Mouse (Mus musculus) mouse trophoblast stem cell (cell line): ENCODE data around the gene Ankrd27.

ENCODE experiments used
- in situ Hi-C, 2 experiments: fragments of 300-500 bp; cut with MseI, MboI; formaldehyde crosslinking; loops; 2 replicates in 1 of 2; 3 replicates in 1 of 2; pipeline ENCODE4 v1.15.1; 2025

Gene Ankrd27

DNA sequence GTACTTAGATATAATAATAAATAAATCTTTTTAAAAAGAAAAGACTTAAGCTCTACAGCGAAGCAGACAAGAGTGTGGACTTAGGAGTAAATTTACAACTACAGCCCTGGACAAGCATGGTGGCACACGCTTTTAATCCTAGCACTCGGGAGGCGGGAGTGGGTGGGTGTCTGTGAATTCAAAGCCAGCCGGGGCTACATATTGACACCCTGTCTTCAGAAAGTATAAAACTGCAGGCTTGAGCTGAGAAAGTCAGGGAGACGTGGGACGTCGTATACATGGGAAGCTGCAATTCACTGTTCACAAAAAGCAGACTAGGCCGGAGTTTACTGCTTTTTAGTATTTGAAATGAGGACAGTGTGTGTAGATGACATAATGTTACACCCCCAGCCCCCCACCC lies 50.8 kb downstream of the Ankrd27 start:
- in situ Hi-C loops, result no loop called here

DNA sequence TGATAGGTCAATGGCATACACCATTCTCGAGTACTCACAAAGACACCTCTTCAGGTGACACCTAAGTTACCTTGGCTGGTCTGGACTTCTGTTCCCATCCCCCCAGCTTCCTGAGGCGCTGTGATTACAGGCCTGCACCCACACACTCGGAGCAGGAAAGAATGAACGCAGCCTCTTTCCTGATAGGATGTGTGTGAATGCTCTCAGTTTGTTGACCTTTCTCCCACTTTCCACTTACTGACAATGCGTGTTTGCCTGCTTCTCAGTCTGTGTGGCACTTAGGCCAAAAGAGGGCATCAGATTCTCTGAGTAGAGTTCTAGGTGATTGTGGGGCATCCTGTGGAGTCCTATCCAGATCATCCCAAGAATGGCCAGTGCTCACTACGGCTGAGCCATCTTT lies 54.0 kb downstream of the Ankrd27 start:
- in situ Hi-C loops, result no loop called here

DNA sequence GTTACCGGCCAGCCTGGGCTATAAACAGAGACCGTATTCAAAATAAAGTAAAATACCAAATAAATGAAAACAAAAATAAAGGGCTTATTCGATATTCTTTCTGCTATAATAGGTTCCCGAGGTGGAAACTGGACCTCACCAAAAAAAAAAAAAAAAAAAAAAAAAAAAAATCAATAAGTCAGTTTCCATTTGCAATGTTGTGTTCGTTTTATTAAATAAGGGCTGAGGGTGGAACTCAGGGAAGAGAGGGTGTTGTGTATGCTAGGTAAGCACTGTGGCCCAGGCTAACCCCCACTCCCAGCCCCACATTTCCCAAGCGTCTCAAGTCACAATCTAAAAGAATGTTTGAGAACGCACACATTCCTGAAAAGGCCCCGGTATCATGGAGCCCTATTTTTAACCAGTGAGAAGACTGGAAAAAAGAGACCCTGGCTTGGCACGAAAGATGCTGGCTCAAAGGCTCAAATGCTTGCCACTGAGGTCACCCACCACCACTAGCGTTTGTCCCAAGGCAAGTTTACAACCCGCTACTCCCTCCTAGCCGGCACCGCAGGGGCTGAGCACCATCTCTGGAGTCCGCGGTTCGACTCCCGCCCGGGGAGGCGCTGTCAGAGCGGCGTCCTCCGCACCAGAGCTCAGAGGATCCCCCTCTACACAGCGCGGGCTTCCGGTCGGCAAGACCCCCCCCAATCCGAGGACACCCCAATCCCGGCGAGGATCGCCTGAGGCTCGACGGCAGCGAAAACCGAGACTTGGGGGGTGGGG lies 60.5 kb downstream of the Ankrd27 start:
- in situ Hi-C loops, result no loop called here

DNA sequence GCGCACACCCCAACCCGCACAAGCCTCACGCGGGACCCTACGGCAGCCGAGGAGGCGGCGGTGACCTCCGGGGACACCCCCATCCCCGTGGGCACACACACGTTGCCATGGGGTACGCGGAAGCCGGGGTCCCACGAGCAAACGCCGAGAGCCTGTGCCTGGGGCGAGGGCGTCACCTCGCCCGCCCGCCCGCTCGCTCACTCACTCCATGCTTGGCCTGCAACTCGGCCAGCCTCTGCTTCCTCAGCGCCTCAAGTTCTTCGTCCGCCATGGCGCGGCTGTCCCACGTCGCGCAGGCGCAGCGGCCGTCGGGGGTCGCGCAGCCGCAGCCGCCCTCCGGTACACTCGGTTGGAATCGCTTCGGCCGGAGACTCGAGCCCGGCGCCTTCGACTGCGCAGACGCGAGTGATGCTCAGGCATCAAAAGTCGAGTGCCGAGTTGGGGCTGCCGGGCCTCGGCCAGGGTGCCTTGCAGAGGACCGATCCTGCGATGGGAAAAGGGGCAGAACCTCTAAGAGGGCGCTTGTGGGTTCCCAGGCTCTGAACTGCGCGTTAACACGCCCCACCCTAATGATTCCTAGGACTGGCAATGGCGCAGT lies 61.2 kb downstream of the Ankrd27 start, which contains the start of gene Pdcd5:
TSS of gene Pdcd5 (minus strand) at position 421 of the 598 bp plus-strand sequence.
- in situ Hi-C loops, result no loop called here

DNA sequence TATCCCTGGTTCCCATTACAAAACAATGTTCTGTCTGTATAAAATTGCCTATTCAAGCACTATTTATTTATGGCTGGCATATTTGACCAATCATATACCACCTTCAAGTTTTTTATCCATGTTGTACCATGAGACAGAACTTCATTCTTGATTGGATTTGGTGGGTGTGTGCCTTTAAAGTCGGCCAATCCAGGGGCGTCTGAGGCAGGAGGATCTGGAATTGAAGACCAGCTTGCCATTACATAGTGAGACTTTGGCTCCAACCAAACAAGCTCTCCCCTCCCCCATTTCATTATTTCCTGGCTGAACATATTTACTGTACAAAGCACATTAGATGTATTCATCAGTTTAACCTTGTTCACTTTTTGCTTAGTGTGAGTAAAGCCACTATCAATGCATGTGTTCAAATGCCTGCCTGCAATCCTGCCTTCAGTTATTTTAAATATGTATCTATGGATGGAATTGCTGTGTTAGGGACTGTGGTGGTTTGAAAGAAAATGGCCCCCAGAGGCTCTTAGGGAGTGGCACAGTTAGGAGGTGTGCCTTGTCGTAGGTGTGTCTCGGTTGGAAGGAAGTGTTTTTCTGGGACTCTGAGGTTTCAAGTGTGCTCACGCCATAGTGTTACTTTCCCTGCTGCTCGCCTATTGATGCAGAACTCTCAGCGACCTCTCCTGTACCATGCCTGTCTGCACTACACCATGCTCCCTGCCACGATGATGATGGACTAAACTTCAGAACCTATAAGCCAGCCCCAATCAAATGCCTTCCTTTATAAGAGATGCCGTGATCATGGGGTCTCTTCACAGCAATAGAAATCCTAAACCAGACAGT lies 62.4 kb downstream of the Ankrd27 start:
- in situ Hi-C loops, result no loop called here

DNA sequence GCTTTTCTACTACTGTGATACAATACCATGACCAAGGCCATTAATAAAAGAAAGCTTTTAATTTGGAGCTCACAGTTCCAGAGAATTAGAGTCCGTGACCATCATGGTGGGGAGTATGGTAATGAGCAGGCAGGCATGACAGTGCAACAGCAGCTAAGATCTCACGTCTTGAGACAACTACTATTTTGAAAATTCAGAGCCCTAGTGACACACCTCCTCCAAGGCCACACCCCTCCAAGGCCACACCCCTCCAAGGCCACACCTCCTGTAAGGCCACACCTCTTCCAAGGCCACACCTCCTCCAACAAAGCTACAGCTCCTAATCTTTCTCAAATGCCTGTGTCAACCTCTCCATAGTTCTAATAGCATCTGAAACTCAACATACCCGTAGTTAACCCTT lies 63.0 kb downstream of the Ankrd27 start:
- in situ Hi-C loops, result no loop called here

DNA sequence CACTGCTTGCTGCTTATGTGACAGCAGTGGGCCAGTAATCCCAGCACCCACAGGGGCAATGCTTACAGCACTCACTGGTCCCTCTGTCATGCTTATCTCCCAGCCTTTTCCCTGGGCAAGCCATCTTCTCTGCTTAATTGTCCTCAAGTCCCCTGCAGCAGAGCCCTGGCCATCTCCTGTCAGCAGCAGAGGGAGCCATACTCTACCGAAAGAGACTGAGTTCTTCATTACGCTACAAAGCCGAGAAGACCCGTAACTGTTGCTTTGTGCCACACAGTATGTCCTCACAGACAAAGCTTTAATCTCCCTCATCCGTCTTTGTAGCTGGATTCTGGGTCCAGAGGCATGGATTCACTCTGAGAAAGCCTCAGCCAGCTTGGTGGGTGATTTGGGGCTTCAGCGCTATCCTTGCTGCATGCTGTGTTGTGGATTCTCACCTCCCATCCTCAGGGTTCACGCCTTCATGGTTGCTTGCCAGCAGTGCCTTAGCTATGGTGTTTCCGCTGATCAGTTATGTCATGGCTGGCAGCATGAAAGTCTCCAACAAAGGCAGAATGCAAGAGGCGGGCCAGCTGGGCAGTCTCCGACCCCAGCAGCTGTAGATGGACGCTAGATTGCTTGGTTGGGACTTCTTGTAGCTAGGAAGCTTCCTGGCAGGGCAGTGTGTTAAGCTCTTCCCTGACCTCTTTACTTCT lies 64.8 kb downstream of the Ankrd27 start:
- in situ Hi-C loops, result loop anchor here in 1 of 2 experiments (10.0 kb wide), 1 partner anchor 94 kb away; no protein-coding TSS in a partner anchor

DNA sequence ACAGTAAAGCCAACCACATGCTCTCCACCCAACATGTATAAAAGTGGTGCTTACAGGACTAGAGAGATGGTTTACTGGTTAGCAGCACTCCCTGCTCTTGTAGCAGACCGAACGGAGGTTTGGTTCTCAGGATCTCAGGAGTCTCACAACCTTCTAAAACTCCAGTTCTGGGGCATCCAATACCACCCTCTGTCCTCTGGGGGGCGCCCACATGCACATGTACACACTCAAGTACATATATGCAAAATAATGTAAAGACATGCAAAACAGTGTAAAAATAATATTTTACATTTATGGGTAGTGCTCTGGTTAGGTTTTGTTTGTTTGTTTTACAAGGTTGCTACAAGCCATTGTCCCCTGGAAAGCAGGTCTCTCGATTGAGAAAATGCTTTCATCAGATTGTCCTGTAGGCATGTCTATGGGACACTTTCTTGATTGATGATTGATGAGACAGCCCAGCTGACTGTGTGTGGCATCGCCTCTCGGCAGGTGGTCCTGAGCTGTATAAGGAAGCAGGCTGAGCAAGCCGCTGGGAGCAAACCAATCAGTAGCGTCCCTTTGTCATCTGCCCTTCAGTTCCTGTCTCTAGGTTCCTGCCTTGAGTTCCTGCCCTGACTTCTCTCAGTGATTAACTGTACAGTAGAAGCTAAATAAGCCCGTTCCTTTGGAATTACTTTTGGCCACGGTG lies 65.7 kb downstream of the Ankrd27 start:
- in situ Hi-C loops, result loop anchor here in 1 of 2 experiments (10.0 kb wide), 1 partner anchor 93 kb away; no protein-coding TSS in a partner anchor

DNA sequence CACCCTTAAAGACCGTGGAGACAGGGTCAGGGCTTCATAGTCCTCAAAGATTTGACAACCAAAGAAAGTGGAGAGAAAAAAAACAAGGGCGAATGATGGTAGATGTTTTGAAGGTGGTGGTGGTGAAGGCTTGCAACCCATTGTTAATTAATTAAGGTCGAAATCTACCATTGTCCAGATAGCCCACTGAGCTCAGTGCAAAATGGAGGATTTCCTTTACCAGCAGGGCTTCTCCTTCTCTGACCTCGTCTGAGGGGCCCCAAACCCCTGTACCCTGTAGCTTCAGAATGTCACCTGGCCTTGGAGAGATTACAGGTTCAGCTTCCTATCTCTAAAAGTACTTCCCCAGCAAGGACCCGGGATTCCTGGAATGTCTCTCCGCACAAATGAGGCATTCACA lies 71.8 kb downstream of the Ankrd27 start:
- in situ Hi-C loops, result loop anchor here in 1 of 2 experiments (10.0 kb wide), 1 partner anchor 87 kb away; no protein-coding TSS in a partner anchor

DNA sequence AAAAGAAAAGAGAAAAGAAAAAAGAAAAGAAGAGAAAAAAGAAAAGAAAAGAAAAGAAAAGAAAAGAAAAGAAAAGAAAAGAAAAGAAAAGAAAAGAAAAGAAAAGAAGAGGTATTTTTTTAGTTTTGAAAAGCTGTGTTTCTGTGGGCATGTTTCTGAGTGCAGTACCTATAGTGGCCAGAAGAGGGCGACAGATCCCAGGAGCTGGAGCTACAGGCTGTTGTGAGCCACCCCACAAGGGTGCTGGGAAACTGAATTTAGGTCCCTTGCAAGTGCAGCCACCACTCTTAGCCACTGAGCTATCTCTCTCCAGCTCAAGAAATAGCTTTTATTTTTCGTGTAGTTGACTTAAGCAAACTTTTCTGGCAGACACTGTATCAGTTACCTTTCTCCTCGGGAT lies 73.1 kb downstream of the Ankrd27 start:
- in situ Hi-C loops, result loop anchor here in 1 of 2 experiments (10.0 kb wide), 1 partner anchor 86 kb away; no protein-coding TSS in a partner anchor

DNA sequence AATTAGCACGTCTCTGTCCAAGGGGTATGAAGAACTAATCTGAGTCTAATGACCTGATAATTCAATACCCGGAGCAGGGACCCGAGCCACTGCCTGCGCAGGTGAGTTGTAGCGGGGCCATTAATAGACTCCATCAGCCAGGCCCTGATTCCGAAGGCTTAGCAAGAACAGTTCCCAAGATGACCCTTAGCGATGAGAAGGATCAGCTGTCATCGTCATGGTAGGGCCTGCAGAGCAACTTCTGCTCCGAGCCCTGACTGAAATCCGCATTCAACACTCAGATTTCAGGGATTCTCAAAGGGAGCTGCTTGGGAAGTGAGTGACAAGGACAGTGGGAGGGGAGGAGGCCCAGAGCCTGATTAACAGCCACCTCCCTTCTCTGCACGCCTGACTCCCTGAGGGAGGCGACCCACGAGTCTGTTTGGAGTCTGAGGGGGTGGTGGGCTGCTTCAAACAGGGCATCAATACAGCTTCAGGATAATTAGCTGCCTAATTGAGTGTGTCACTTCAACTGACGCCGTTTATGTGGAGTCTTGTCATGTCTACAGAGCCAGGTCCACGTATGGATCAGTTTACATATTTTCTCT lies 77.8 kb downstream of the Ankrd27 start:
- in situ Hi-C loops, result no loop called here

DNA sequence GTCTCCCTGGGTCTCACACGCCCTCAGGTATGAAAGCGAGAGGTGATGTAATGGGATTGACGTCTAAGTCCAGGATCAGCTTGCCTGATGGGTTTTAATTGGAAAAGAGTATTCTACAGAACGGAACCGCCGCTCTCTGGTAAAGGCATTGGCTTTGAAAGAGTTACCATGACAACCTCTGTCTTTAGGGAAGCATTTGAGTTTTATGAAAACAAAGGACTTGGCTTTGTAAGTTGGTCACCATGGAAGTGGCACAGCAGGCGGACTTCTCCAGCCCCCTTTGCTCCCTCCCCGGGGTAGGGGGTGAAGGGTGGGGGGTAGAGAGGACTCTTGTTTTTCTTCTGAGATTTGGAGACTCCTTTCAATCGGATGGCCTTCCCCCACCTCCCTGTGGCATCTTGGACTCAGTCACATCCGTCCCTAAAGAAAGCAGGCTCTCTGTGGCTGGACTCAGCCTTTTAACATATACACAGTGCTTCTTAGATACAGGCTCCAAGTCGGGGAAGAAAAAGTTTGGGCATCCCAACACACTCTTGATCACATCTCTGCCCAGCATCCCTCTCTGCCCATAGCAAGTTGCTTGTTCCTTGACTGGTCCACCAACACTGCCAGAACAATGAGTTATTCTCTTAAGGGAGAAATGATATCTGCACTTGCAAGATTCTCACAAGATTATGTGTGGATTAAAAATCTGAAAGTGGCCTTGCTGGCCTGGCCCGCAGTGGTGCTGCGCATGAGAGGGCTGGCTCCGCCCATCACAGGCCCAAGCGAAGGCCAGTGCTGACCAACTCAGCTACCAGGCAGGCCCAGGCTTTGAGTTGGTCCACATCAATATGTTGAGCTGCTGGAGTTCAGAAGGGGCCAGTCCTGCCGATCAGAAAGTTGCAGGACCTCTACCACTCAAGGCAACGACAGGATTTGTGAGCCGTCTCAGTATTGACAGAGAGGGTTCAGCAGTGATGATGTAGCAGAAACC lies 82.3 kb downstream of the Ankrd27 start:
- in situ Hi-C loops, result no loop called here

DNA sequence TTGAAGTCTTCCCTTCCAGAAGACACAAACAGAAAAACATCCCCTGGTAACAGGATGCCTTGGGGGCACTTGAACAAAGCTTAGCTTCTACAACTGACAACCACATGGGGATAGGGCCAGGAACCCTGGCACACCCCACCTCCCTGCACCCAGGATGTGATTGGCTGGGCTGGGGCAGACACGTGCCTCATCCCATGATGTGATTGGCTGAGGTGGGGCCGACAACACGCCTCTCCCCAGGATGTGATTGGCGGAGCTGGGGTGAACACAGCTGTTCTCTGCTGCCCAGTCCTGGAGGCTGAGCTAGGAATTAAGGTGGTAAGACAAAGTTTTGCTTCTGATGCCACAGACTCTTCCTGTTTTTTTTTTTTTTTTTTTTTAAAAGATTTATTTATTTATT lies 92.9 kb downstream of the Ankrd27 start:
- in situ Hi-C loops, result no loop called here

DNA sequence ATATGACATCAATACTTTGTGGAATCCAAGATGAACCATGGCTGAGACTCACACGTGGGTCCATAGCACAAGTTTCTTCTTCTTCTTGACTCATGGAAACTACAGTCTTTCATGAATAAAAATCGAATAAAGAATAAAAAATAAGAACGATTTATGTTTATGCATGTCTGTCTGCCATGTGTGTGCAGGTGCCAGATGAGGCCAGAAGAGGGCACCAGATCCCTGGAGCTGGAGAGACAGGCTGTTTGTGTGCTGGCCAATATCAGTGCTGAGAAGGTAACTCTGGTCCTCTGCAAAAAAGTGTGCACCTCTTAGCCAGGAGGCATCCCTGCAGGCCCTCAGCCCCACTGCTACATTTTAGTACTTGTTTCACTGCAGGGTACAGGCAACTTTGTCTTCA lies 95.5 kb downstream of the Ankrd27 start:
- in situ Hi-C loops, result loop anchor here in 1 of 2 experiments (10.0 kb wide), 1 partner anchor 53 kb away; no protein-coding TSS in a partner anchor

DNA sequence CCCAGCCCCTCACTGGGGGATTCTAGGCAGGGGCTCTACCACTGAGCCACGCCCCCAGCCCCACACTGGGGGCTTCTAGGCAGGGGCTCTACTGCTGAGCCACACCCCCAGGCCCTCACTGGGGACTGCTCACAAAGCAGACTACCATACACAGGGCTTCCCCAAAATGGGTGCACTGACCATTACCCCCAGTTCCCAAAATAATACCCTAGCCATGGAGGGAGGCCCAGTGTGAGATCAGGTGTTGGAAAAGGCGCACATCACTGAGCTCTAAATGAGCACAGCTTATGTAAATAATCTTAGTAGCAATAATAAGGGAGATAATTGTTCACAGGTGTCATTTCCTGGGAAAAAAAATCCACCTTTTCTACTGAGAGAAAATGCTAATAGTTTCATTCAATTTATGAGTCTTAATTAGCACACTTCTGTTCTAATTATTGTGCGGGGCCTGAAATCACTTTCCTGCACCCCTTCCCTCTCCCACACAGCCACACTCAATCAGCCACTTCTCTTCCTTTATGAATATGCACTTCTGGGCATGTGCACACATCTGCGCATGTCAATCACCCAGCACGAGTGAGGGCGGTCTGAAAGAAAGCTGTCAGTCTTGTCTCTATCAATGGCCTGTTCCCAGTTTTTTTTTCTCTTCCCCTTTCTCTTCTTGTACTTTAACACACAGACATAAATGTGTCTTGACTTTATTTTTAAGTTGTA lies 97.5 kb downstream of the Ankrd27 start:
- in situ Hi-C loops, result loop anchor here in 1 of 2 experiments (10.0 kb wide), 1 partner anchor 51 kb away; no protein-coding TSS in a partner anchor

DNA sequence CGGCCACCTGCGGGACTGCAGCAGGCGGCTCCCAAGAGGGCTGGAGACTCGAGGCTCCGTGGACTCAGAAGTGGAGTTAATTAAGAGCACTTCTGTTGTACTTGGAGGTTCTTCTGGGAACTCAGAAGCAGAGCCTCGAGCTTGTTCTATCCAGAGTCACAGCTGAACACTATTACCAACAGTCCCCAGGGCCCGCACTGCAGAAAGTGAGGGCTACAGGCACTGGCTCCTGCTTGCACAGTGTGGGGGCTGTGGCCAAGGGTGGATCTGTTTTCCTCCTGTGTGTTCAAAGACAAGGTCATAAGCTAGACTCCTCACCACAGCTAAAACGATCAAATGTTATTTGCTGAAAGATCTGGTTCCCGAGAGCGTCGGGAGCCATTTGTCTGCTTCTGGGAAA lies 100.2 kb downstream of the Ankrd27 start:
- in situ Hi-C loops, result loop anchor here (5.0 to 10.0 kb wide), 2 partner anchors 49 to 56 kb away; no protein-coding TSS in a partner anchor

DNA sequence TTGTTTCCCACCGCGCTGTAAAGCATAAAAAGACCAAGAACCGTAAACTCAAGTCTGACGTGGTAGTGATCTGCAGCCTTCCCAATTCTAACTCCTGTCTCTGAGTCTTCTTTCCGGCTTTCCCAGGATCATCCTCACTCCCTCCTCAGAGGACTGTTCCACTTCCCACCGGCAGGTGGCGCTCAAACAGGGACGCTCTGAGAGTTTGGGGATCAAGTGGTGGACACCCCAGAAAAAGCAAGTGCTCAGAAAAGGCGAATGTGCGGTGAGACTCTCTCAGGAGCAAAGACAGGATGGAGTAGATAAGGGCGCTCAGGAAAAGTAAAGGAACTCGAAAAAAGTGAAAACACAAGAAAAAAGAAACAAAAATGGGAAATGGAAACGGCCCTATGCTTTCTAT lies 100.7 kb downstream of the Ankrd27 start:
- in situ Hi-C loops, result loop anchor here (5.0 to 10.0 kb wide), 2 partner anchors 48 to 56 kb away; no protein-coding TSS in a partner anchor

DNA sequence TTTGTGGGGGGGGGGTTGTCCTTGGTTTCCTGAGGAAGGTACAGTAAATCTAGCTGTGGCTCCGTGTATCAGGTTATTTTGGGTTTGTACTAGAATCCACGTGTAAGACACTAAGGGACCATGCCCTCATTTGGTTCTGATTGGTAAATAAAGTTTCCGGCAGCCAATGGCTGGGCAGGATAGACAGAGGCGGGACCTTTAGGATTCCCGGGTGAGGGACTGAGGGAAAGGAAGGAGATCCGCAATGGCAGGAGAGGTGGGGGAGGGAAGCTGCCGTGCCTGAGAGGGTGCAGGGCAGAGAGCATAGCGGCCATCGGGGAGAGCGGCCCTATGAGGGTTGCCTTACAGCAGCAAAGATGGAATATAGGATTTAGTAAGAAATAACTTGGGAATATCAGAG lies 101.2 kb downstream of the Ankrd27 start:
- in situ Hi-C loops, result loop anchor here (5.0 to 10.0 kb wide), 2 partner anchors 48 to 55 kb away; no protein-coding TSS in a partner anchor
